Mouse (Mus musculus): ENCODE data around the gene Vstm2l. TPM values are rescaled to one million over a fixed set of nuclear protein-coding genes. Genes with fewer than 3 reads are reported as not detected.

Gene Vstm2l
- polyA plus RNA-seq (2012; rRNA removed): 1.5 and 1.8 TPM in 2 replicates

GRCm38 (mm10) chr2:157914105-157914764, at the start of gene Vstm2l:
Vstm2l (plus strand) TSS chr2:157914653.
- Histone ChIP-seq H3K36me3 (ENCODE audit: control insufficient read depth, insufficient read depth, low read length) (no peaks in the 10 kb centered on the region), H3K4me1 (ENCODE audit: control insufficient read depth, insufficient read depth, low read length) (peaks cover 6% of the 10 kb centered on the region), H3K4me3 (ENCODE audit: control insufficient read depth, low read depth, low read length) (no peak within 1 kb of the TSS; the same call in 1 of the 2 replicates), H3K27me3 (ENCODE audit: control insufficient read depth, insufficient read depth, low read length) (no peaks in the 10 kb centered on the region), H3K27ac (ENCODE audit: control insufficient read depth, insufficient read depth, low read depth, low read length) (no peak within 1 kb of the TSS)
- TF ChIP-seq POLR2A (IDR thresholded peaks at IDR 0.05; ENCODE audit: control insufficient read depth, low read depth, low read length): no peak
- no peak for TF ChIP-seq CTCF (IDR thresholded peaks at IDR 0.05; ENCODE audit: control insufficient read depth, insufficient read depth, insufficient replicate concordance, low read depth, low read length)

- no peak overlapping the region for H3K27ac ChIP-seq (ENCODE audit: control insufficient read depth, insufficient read depth, low read depth, low read length)
- H3K4me1 ChIP-seq (ENCODE audit: control insufficient read depth, insufficient read depth, low read length): no peaks in the 10 kb centered on the region
- H3K4me3 ChIP-seq (ENCODE audit: control insufficient read depth, low read depth, low read length): no peak overlapping the region
- peaks cover 1% of the 10 kb centered on the region; the same call in 1 of the 2 replicates for H3K36me3 ChIP-seq (ENCODE audit: control insufficient read depth, insufficient read depth, low read length)
- TF ChIP-seq CTCF (IDR thresholded peaks at IDR 0.05; ENCODE audit: control insufficient read depth, insufficient read depth, insufficient replicate concordance, low read depth, low read length) (no peak), POLR2A (IDR thresholded peaks at IDR 0.05; ENCODE audit: control insufficient read depth, low read depth, low read length) (no peak)
- no peaks in the 10 kb centered on the region for H3K27me3 ChIP-seq (ENCODE audit: control insufficient read depth, insufficient read depth, low read length)
Observed at GRCm38 (mm10) chr2:157867126-157867525, 47.3 kb upstream of the Vstm2l start.

GRCm38 (mm10) chr2:157870247-157870646, 44.2 kb upstream of the Vstm2l start:
- Histone ChIP-seq H3K27ac (ENCODE audit: control insufficient read depth, insufficient read depth, low read depth, low read length) (no peak overlapping the region), H3K36me3 (ENCODE audit: control insufficient read depth, insufficient read depth, low read length) (peaks cover 1% of the 10 kb centered on the region; the same call in 1 of the 2 replicates), H3K4me1 (ENCODE audit: control insufficient read depth, insufficient read depth, low read length) (peaks cover 2% of the 10 kb centered on the region), H3K27me3 (ENCODE audit: control insufficient read depth, insufficient read depth, low read length) (no peaks in the 10 kb centered on the region), H3K4me3 (ENCODE audit: control insufficient read depth, low read depth, low read length) (no peak overlapping the region)
- TF ChIP-seq CTCF (IDR thresholded peaks at IDR 0.05; ENCODE audit: control insufficient read depth, insufficient read depth, insufficient replicate concordance, low read depth, low read length) (no peak), POLR2A (IDR thresholded peaks at IDR 0.05; ENCODE audit: control insufficient read depth, low read depth, low read length) (no peak)

- Histone ChIP-seq H3K27ac (ENCODE audit: control insufficient read depth, insufficient read depth, low read depth, low read length) (no peak overlapping the region), H3K27me3 (ENCODE audit: control insufficient read depth, insufficient read depth, low read length) (no peaks in the 10 kb centered on the region), H3K4me1 (ENCODE audit: control insufficient read depth, insufficient read depth, low read length) (peaks cover 2% of the 10 kb centered on the region), H3K4me3 (ENCODE audit: control insufficient read depth, low read depth, low read length) (no peak overlapping the region), H3K36me3 (ENCODE audit: control insufficient read depth, insufficient read depth, low read length) (peaks cover 1% of the 10 kb centered on the region; the same call in 1 of the 2 replicates)
- no peak for TF ChIP-seq CTCF (IDR thresholded peaks at IDR 0.05; ENCODE audit: control insufficient read depth, insufficient read depth, insufficient replicate concordance, low read depth, low read length)
- no peak for TF ChIP-seq POLR2A (IDR thresholded peaks at IDR 0.05; ENCODE audit: control insufficient read depth, low read depth, low read length)
Observed at GRCm38 (mm10) chr2:157873223-157873622, 41.2 kb upstream of the Vstm2l start.

GRCm38 (mm10) chr2:157873691-157874090, 40.8 kb upstream of the Vstm2l start:
- H3K27ac ChIP-seq (ENCODE audit: control insufficient read depth, insufficient read depth, low read depth, low read length): no peak overlapping the region
- H3K4me3 ChIP-seq (ENCODE audit: control insufficient read depth, low read depth, low read length): no peak overlapping the region
- H3K36me3 ChIP-seq (ENCODE audit: control insufficient read depth, insufficient read depth, low read length): no peaks in the 10 kb centered on the region
- H3K27me3 ChIP-seq (ENCODE audit: control insufficient read depth, insufficient read depth, low read length): no peaks in the 10 kb centered on the region
- TF ChIP-seq POLR2A (IDR thresholded peaks at IDR 0.05; ENCODE audit: control insufficient read depth, low read depth, low read length) (no peak), CTCF (IDR thresholded peaks at IDR 0.05; ENCODE audit: control insufficient read depth, insufficient read depth, insufficient replicate concordance, low read depth, low read length) (no peak)
- H3K4me1 ChIP-seq (ENCODE audit: control insufficient read depth, insufficient read depth, low read length): peaks cover 2% of the 10 kb centered on the region

- no peak for TF ChIP-seq POLR2A (IDR thresholded peaks at IDR 0.05; ENCODE audit: control insufficient read depth, low read depth, low read length)
- TF ChIP-seq CTCF (IDR thresholded peaks at IDR 0.05; ENCODE audit: control insufficient read depth, insufficient read depth, insufficient replicate concordance, low read depth, low read length): no peak
Observed at GRCm38 (mm10) chr2:157875111-157875510, 39.3 kb upstream of the Vstm2l start.

GRCm38 (mm10) chr2:157877394-157877793, 37.1 kb upstream of the Vstm2l start:
- Histone ChIP-seq H3K27ac (ENCODE audit: control insufficient read depth, insufficient read depth, low read depth, low read length) (no peak overlapping the region), H3K4me3 (ENCODE audit: control insufficient read depth, low read depth, low read length) (no peak overlapping the region), H3K36me3 (ENCODE audit: control insufficient read depth, insufficient read depth, low read length) (no peaks in the 10 kb centered on the region), H3K27me3 (ENCODE audit: control insufficient read depth, insufficient read depth, low read length) (no peaks in the 10 kb centered on the region), H3K4me1 (ENCODE audit: control insufficient read depth, insufficient read depth, low read length) (peaks cover 2% of the 10 kb centered on the region)
- no peak for TF ChIP-seq CTCF (IDR thresholded peaks at IDR 0.05; ENCODE audit: control insufficient read depth, insufficient read depth, insufficient replicate concordance, low read depth, low read length)
- TF ChIP-seq POLR2A (IDR thresholded peaks at IDR 0.05; ENCODE audit: control insufficient read depth, low read depth, low read length): no peak

More at GRCm38 (mm10) chr2:157875111-157875510, 39.3 kb upstream of the Vstm2l start:
- Histone ChIP-seq H3K27me3 (ENCODE audit: control insufficient read depth, insufficient read depth, low read length) (no peaks in the 10 kb centered on the region), H3K27ac (ENCODE audit: control insufficient read depth, insufficient read depth, low read depth, low read length) (no peak overlapping the region), H3K36me3 (ENCODE audit: control insufficient read depth, insufficient read depth, low read length) (no peaks in the 10 kb centered on the region), H3K4me1 (ENCODE audit: control insufficient read depth, insufficient read depth, low read length) (peaks cover 2% of the 10 kb centered on the region), H3K4me3 (ENCODE audit: control insufficient read depth, low read depth, low read length) (no peak overlapping the region)
